Mouse (Mus musculus) liver, adult 2 months (tissue): ENCODE results near the gene Zscan26.

Experiments used
- CTCF ChIP-seq: fragments of 200-500 bp; IDR thresholded peaks from 2 replicates; pipeline ENCODE4 v1.5.1; 2011; ENCODE audit warnings: low read depth, low read length, control low read depth
- POLR2A ChIP-seq: fragments of 200-500 bp; IDR thresholded peaks from 2 replicates; pipeline ENCODE4 v1.6.1; 2011; ENCODE audit warnings: low read length, control low read depth; ENCODE audit not compliant: insufficient read depth; ENCODE audit errors: extremely low read depth

DNA sequence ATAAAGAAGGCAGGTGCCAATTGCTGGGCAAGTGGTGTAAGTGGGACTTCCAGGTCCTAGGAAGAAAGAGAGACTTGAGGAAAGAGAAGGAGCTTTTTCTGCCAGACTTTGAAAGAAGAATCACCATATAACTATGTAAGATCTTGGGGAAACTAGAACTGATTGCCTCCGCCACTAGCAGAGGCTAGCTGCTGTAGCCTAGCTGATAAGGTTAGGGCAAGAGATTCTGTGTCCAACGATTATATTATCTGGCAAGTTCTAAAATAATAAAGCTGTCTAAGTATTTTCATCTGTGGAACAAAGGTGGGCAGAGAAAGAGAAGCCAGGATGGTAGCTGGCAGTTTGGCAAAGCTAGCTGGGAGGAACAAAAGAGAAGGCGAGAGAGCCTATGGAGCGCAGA lies 18.9 kb upstream of the Zscan26 start:
- TF ChIP-seq CTCF, result no peak
- TF ChIP-seq POLR2A, result no peak
